Mouse (Mus musculus): ENCODE results near the gene Fam151a. TPM values are rescaled to one million over a fixed set of nuclear protein-coding genes. Genes with fewer than 3 reads are reported as not detected.
"Not testable (repeated sequence)": the region's sequence is repeated elsewhere in the genome, so short reads cannot be mapped to it uniquely, and the experiment has no call there.

Fam151a gene
- polyA plus RNA-seq, 1 experiment from 2014 or later = 0.28 TPM

DNA sequence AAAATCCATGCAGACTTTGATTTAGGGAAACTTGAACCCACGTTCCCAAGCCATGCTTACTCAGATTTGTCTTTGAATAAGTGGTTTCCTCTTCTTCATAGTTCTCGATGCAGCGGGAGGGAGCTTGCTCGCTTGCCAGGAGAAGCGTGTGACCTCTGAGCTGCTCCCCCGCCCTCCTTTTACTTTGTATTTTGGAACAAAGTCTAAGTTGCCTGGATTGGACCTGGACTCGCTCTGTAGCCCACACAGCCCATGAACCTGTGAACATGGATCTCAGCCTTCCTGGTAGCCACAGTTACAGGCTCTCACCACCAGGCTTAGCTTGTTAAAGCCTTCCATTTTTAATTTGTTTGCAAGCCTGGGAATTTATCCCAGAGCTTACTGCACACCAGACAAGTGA, 2.9 kb upstream of the Fam151a start, which contains the start of gene Mroh7:
Gene Mroh7, minus strand, starts transcription at position 112 of the 400 bp plus-strand sequence.
- H3K4me3 ChIP-seq = no peak within 1 kb of the TSS
- H3K27ac ChIP-seq = no peak within 1 kb of the TSS
- H3K9ac ChIP-seq = no peak within 1 kb of the TSS
- no peaks in the 10 kb centered on the region for H3K4me1 ChIP-seq
- H3K27me3 ChIP-seq = no peaks in the 10 kb centered on the region
- no peak within 1 kb of the TSS for H3K4me2 ChIP-seq (replicated peaks)
- H3K36me3 ChIP-seq = no peaks in the 10 kb centered on the region
- no peak for ATAC-seq (ENCODE audit: low FRiP score, low read depth)
- 79% methylated on average over 7 of the region's 7 CpGs for WGBS
- no peaks in the 10 kb centered on the region for H3K9me3 ChIP-seq

DNA sequence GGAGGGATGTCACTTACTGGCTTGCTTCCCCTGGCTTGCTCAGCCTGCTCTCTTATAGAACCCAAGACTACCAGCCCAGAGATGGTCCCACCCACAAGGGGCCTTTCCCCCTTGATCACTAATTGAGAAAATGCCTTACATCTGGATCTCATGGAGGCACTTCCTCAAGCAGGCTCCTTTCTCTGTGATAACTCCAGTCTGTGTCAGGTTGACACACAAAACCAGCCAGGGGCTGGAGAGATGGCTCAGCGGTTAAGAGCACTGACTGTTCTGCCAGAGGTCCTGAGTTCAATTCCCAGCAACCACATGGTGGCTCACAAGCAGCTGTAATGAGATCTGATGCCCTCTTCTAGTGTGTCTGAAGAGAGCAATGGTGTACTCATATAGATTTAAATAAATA, 3.2 kb downstream of the Fam151a start:
- H3K36me3 ChIP-seq; H3K9me3 ChIP-seq; ATAC-seq (ENCODE audit: low FRiP score, low read depth); H3K4me1 ChIP-seq; H3K9ac ChIP-seq; H3K27me3 ChIP-seq; H3K27ac ChIP-seq; H3K4me3 ChIP-seq; H3K4me2 ChIP-seq (replicated peaks): not testable (repeated sequence)
- WGBS = 0% methylated on average over 1 of the region's 1 CpGs

DNA sequence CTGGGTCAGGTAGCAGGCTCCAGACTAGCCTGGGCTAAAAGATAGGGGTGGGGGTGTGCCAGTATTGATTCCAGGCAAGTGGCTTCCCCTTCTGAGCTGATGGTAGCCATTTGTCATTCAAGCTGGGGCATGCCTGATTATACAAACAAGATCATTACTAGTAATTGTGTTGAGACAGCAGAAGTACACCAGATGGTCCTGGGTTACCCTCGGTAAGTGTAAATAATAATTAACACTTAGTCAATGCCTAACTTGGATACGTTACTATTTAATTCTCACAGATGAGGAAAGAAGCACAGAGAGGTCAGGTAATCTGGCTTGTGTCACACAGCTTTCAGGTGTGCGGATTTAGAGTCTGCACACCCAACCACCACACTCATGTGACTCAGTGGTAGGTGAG, 4.2 kb downstream of the Fam151a start:
- no peak overlapping the region for H3K4me2 ChIP-seq (replicated peaks)
- no peaks in the 10 kb centered on the region for H3K4me1 ChIP-seq
- no peak for ATAC-seq (ENCODE audit: low FRiP score, low read depth)
- H3K9ac ChIP-seq = no peak overlapping the region
- no peaks in the 10 kb centered on the region for H3K9me3 ChIP-seq
- WGBS = 58% methylated on average over 3 of the region's 3 CpGs
- no peaks in the 10 kb centered on the region for H3K36me3 ChIP-seq
- H3K27ac ChIP-seq = no peak overlapping the region
- H3K27me3 ChIP-seq = no peaks in the 10 kb centered on the region
- H3K4me3 ChIP-seq = no peak overlapping the region

GRCm38 (mm10) chr4:106745862-106746261, 12.2 kb downstream of the Fam151a start:
- Histone ChIP-seq H3K27me3 (no peaks in the 10 kb centered on the region), H3K9ac (no peak overlapping the region), H3K4me3 (no peak overlapping the region), H3K27ac (no peak overlapping the region), H3K9me3 (no peaks in the 10 kb centered on the region), H3K4me1 (peaks cover 9% of the 10 kb centered on the region), H3K36me3 (no peaks in the 10 kb centered on the region), H3K4me2 (replicated peaks) (no peak overlapping the region)
- no peak for ATAC-seq (ENCODE audit: low FRiP score, low read depth)
- WGBS = 87% methylated on average over 7 of the region's 7 CpGs

DNA sequence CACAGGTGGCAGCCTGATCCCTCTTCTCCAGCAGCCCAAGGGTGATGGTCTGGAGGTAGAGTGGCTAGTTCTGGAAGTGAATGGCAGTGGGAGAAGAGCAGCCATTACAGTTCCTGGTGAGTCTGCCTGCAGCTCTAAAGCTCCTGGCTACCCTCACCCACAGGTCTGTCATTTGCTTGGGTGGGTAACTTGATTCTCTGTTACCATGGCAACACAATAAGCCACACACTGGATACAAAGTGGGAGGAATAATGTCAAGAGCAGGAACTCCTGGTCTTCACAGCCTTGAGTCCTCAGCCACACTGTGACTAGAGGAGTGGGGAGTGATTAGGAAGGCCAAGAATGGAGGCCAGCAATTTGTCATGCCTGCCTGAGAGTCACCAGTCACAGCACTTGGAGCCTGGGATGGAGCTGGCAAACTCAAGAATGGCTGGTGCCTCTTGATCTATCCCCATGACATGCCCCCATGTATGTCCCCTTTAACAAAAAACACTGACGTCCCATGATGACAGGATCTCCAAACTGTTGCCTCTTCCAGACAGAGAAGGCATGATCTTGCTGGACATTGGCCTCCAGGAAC, 13.4 kb downstream of the Fam151a start:
- no peaks in the 10 kb centered on the region for H3K27me3 ChIP-seq
- 82% methylated on average over 1 of the region's 1 CpGs for WGBS
- H3K27ac ChIP-seq = no peak overlapping the region
- ATAC-seq (ENCODE audit: low FRiP score, low read depth) = no peak
- no peaks in the 10 kb centered on the region for H3K36me3 ChIP-seq
- H3K4me1 ChIP-seq = peaks cover 9% of the 10 kb centered on the region
- no peak overlapping the region for H3K4me3 ChIP-seq
- 0 out of 2 replicates have a peak overlapping the region, but pooled peaks have one; percentile 13 for H3K9ac ChIP-seq
- no peak overlapping the region for H3K4me2 ChIP-seq (replicated peaks)
- H3K9me3 ChIP-seq = no peaks in the 10 kb centered on the region

- no peaks in the 10 kb centered on the region for H3K27me3 ChIP-seq
- H3K4me1 ChIP-seq = peaks cover 9% of the 10 kb centered on the region
- ATAC-seq (ENCODE audit: low FRiP score, low read depth) = peak; percentile 82
- no peaks in the 10 kb centered on the region for H3K9me3 ChIP-seq
- peak overlapping the region; percentile 23 for H3K4me3 ChIP-seq
- WGBS = 2% methylated on average over 7 of the region's 7 CpGs
- H3K9ac ChIP-seq = no peak overlapping the region
- no peak overlapping the region for H3K27ac ChIP-seq
- no peaks in the 10 kb centered on the region for H3K36me3 ChIP-seq
- peak overlapping the region; percentile 53 for H3K4me2 ChIP-seq (replicated peaks)
Measured at GRCm38 (mm10) chr4:106749699-106750098, 16.0 kb downstream of the Fam151a start.

GRCm38 (mm10) chr4:106751726-106752125, 18.0 kb downstream of the Fam151a start:
- no peak overlapping the region for H3K9ac ChIP-seq
- no peaks in the 10 kb centered on the region for H3K27me3 ChIP-seq
- H3K9me3 ChIP-seq = no peaks in the 10 kb centered on the region
- no peak overlapping the region for H3K4me3 ChIP-seq
- no peak for ATAC-seq (ENCODE audit: low FRiP score, low read depth)
- no peak overlapping the region for H3K4me2 ChIP-seq (replicated peaks)
- H3K27ac ChIP-seq = no peak overlapping the region
- 85% methylated on average over 6 of the region's 6 CpGs for WGBS
- peaks cover 9% of the 10 kb centered on the region for H3K4me1 ChIP-seq
- H3K36me3 ChIP-seq = no peaks in the 10 kb centered on the region

- Histone ChIP-seq H3K4me3 (no peak overlapping the region), H3K9ac (no peak overlapping the region), H3K9me3 (no peaks in the 10 kb centered on the region), H3K27ac (no peak overlapping the region), H3K27me3 (no peaks in the 10 kb centered on the region), H3K4me1 (no peaks in the 10 kb centered on the region), H3K36me3 (no peaks in the 10 kb centered on the region; the same call in 1 of the 2 replicates), H3K4me2 (replicated peaks) (no peak overlapping the region)
- WGBS = 82% methylated on average over 7 of the region's 7 CpGs
- no peak for ATAC-seq (ENCODE audit: low FRiP score, low read depth)
Measured at GRCm38 (mm10) chr4:106764166-106764565, 30.5 kb downstream of the Fam151a start.

- Histone ChIP-seq H3K4me2 (replicated peaks) (no peak overlapping the region), H3K4me3 (no peak overlapping the region), H3K9me3 (no peaks in the 10 kb centered on the region), H3K36me3 (no peaks in the 10 kb centered on the region), H3K27me3 (no peaks in the 10 kb centered on the region), H3K27ac (no peak overlapping the region), H3K4me1 (no peaks in the 10 kb centered on the region), H3K9ac (no peak overlapping the region)
- no peak for ATAC-seq (ENCODE audit: low FRiP score, low read depth)
- 25% methylated on average over 2 of the region's 2 CpGs for WGBS
Measured at GRCm38 (mm10) chr4:106769306-106769705, 35.6 kb downstream of the Fam151a start.

DNA sequence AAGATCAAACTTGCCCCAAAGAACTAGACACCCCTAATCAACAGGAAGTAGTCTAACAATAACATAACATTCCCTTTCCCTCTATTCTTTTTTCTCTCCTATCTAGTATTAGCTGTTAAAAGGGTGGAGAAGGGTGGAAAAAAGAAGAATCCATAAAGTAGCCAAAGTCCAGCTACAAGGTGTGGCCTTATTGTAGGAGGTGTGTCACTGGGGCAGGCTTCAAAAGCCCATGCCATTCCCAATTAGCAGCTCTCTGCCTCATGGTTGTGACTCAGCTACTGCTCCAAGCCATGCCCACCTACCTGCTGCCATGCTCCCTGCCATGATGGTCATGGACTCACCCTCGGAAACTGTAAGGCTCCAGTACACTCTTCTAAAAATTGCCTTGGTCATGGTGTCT, 38.9 kb downstream of the Fam151a start:
- H3K36me3 ChIP-seq = no peaks in the 10 kb centered on the region
- ATAC-seq (ENCODE audit: low FRiP score, low read depth) = no peak
- peaks cover 8% of the 10 kb centered on the region for H3K4me1 ChIP-seq
- H3K4me3 ChIP-seq = no peak overlapping the region
- H3K27ac ChIP-seq = no peak overlapping the region
- H3K9ac ChIP-seq = no peak overlapping the region
- H3K9me3 ChIP-seq = no peaks in the 10 kb centered on the region
- WGBS = 95% methylated on average over 1 of the region's 1 CpGs
- no peaks in the 10 kb centered on the region for H3K27me3 ChIP-seq
- no peak overlapping the region for H3K4me2 ChIP-seq (replicated peaks)

DNA sequence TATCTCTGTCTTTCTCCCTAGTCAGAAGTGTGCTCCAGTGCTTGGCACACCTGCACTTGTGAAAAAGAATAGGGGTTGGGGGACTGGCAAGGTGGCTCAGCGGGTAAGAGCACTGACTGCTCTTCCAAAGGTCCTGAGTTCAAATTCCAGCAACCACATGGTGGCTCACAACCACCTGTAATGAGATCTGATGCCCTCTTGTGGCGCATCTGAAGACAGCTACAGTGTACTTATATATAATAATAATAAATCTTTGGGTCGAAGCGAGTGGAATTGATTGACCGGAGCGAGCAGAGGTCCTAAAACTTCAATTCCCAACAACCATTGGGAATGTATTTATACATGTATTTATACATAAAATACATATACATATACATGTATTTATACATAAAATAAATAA, 42.1 kb downstream of the Fam151a start:
- not testable (repeated sequence) for H3K4me2 ChIP-seq (replicated peaks); ATAC-seq (ENCODE audit: low FRiP score, low read depth); H3K36me3 ChIP-seq; H3K9me3 ChIP-seq; H3K9ac ChIP-seq; H3K27ac ChIP-seq; H3K4me3 ChIP-seq; H3K27me3 ChIP-seq
- peaks cover 40% of the 10 kb centered on the region for H3K4me1 ChIP-seq
- WGBS = 86% methylated on average over 6 of the region's 6 CpGs

DNA sequence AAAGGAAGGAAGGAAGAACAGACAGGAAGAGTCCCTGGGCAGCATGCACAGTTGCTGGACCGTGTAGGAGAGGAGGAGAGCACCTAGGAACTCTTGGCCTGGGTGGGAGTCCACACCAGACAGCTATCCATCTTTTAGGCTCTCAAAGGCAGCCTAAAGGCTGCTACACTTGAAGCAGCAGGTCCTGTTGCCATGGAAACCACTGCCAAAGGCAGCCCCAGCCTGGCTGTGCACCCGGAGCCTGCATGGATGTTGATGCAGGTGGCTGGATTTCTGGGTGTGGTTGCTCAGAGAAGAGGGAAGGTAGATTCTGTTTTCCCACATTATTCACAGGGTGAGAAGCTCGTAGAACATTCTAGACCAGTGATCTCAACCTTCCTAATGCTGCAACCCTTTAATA, 43.3 kb downstream of the Fam151a start:
- Histone ChIP-seq H3K36me3 (no peaks in the 10 kb centered on the region), H3K9me3 (no peaks in the 10 kb centered on the region), H3K27me3 (no peaks in the 10 kb centered on the region), H3K27ac (no peak overlapping the region), H3K4me3 (no peak overlapping the region), H3K4me2 (replicated peaks) (no peak overlapping the region), H3K9ac (no peak overlapping the region), H3K4me1 (peaks cover 46% of the 10 kb centered on the region)
- WGBS = 39% methylated on average over 3 of the region's 3 CpGs
- ATAC-seq (ENCODE audit: low FRiP score, low read depth) = no peak

- peak; percentile 93 for ATAC-seq (ENCODE audit: low FRiP score, low read depth)
- 43% methylated on average over 5 of the region's 5 CpGs for WGBS
- Histone ChIP-seq H3K9me3 (no peaks in the 10 kb centered on the region), H3K4me3 (no peak overlapping the region), H3K9ac (no peak overlapping the region; the same call in none of the 2 replicates), H3K4me1 (peaks cover 54% of the 10 kb centered on the region), H3K27me3 (no peaks in the 10 kb centered on the region), H3K27ac (peak overlapping the region; percentile 72), H3K36me3 (no peaks in the 10 kb centered on the region), H3K4me2 (replicated peaks) (no peak overlapping the region)
Measured at GRCm38 (mm10) chr4:106778116-106778788, 44.6 kb downstream of the Fam151a start.

Measured in limb, embryonic 13.5 days (tissue).